Mouse (Mus musculus): ENCODE measurements around the gene Slain1.
"Not testable (repeated sequence)": the region's sequence is repeated elsewhere in the genome, so short reads cannot be mapped to it uniquely, and the experiment has no call there.

The Slain1 gene

DNA sequence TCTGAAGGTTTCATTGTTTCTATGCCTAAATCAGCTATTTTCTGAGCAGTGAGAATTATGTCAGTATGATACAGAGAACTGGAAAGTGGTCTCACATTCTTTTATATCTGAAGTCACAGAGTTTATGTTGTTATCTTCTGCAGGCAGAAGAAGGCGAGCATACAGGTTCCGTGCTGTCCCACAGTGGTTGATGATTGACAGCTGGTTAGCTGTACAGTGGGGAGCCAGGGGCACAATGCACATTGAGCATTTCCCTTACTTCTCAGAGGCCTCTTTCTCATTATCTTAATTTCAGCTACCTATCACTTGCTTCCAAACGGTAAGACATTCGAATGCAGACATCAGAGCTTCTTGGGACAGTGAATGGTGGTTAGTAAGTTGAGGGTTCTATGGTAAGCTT, 73.8 kb downstream of the Slain1 start:
- no peak for DNase-seq

DNA sequence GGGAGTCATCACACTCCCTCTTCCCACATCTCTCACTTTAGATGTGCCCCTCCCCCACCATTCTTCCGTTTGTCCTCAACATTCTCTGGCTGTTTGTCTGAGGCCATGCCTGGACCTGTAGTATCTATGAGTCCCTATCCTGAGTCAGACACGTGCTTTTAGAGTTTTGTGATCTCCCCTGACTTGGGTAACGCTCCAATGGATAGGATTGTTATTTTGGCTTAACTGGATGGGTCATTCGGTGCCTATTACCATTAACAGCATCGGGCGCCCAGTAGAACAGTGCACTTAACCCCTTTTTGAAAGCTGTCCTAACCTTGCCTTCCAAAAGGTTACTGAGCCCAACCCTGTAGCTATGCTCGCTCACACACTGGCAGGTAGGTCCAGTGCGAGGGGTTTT, 78.5 kb downstream of the Slain1 start:
- DNase-seq: no peak

DNA sequence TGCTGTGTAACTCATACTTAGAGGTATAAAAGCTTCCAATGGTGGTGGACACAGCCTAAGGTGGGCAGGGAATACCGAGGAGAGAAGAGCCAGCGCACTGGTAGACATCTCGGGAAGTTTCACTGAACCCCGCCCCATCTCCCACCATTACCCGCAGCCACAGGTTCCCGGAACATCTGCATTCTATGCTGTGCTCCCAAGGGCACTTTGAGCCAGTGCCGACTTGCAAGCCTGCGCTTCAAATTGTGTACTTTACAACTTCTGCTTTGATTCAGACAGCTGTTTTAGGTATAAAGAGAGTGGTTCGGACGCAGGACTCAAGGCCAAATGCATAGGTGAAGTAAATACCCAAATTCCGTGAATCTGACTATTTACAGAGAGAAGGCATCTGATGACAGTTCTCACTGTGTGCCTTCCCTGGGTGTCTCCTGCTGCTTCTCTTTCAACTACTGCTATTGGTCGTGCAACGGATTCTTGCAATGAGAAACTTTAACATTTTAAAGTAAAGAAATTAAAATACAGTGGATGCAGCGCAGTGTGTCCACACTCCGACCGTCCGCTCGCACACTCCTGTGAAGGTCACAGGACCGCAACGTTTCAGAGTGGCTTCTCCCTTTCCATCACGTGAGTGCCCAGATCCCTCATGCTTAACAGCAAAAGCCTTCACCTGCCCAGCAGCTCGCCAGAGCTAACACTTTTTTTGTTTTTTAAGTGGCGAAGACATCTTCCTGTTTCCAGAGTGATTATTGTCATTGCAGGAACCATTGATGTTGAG, 79.1 kb downstream of the Slain1 start:
- no peak for DNase-seq

DNA sequence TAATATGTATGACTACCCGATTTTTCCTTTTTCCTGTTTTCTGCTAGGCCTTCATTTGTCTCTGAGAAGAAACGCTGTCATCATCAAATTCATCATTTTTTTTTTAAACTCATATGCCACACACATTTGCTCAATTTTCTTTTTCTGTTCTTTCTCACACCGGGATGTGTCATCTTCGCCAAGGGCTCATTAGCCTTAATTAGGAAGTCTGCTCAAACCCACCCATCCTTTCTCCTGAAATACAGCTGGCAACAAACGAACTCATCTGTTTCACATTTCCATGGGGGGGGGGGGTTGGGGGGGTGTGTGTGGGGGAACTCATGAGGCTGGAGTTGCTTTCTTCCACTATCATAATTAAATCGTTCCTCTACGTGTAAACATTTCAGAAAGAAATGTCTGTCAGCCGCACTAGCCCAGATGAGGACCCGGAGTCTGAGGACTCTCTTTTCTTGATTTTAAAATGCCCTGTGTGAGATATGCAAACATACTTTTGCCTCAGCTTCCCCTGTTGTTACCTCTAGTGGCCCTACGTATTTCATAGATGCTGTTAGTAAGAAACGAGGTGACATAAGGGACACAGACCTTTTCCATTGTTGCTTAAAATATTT, 79.8 kb downstream of the Slain1 start:
- no peak for DNase-seq

DNA sequence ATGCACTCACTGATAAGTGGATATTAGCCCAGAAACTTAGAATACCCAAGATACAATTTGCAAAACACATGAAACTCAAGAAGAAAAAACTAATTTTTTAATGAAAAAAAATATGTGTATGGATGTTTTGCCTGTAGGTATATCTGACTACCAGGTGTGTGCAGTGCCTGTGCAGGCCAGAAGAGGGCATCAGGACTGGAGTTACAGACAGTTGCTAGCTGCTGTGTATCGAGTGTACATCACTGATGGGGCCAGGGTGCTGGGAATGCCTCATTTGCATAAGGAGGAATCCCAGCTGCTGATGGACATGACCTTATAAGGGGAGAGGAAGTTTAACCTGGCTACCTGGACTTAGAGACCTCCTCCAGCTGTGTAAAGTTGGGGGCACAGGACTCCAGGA, 82.6 kb downstream of the Slain1 start:
- DNase-seq: no peak

DNA sequence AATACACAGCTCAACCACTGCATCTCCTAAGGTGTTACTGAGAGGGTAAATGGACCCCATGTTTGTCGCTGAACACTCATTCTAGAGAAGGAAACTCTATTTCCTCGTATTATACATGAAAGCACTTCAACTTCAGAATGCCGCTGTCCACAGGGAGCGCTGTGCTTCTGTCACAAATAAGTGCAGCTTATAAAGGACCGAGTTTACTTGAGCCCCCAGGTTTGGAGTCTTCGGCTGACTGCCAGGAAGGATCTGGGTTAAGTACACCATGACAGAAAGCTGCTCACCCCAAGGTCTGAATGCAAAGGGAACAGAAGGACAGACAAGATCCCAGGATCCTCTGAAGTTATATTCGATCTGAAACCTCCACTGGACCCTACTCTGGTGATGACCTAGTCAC, 91.2 kb downstream of the Slain1 start:
- DNase-seq: no peak

DNA sequence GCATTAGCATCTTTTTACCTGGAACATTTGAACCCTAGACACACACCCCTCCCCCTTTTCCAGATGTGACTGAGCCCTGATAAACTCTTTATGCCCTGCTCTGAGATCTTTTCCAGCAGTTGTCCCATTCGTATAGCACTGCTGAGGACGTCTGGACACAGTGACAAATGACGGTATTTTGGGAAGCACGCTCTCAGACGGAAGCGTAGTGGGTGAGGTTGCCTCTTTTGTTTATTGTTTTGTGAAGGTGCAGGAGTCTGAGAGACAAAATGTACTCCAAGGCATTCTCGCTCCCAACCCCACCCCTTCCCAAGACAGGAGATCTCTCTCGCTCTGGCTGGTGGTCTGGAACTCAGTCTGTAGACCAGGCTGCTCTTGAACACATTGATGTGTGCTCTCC, 92.1 kb downstream of the Slain1 start:
- no peak for DNase-seq

DNA sequence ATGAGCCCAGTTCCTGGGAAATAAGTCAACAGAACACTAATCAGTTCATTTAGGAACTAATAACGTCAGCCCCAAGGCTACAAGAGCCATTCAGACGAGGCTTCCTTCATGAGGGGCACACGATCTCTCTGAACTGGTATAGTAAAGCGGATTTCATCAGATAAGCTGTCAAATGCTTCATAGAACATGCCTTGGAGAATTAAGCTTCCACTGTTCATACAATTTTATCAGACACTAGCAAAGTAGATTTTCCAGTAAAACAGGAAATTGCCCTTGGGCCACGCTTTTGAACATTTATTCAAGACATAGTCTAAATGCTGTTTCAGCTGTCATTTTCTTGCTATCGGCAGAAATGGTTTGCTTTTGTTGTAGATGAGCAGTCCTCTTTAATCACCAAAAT, 97.3 kb downstream of the Slain1 start:
- DNase-seq: no peak

DNA sequence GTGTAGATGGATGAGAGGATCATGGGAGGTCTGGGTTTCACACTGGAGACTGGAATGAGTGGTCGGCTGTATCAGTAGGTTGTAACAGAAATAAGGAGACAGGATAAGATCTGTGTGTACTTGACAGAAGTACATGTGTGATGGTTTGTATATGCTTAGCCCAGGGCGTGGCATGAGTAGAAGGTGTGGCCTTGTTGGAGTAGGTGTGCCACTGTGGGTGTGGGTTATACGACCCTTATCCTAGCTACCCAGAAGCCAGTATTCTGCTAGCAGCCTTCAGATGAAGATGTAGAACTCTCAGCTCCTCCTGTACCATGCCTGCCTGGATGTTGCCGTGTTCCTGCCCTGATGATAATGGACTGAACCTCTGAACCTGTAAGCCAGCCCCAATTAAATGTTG, 100.6 kb downstream of the Slain1 start:
- not testable (repeated sequence) for DNase-seq

DNA sequence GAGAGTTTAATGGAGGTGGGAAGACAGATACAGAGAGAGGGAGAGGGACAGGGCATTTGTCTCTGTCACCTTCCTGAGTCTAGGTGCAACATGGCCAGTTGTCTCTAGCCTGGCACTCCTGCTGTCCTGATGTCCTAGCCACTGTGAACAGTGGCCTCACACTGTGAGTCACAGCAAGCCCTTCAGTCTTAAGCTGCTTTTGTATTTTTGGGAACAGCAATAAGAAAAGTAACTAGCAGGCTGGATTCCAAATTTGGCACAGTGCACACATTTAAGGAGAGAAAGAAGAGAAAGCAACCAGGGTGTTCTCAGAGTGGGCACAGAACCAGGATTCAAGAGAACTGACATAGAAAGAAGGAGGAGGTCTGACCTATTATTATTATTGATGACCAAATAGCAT, 101.4 kb downstream of the Slain1 start:
- DNase-seq: no peak

DNA sequence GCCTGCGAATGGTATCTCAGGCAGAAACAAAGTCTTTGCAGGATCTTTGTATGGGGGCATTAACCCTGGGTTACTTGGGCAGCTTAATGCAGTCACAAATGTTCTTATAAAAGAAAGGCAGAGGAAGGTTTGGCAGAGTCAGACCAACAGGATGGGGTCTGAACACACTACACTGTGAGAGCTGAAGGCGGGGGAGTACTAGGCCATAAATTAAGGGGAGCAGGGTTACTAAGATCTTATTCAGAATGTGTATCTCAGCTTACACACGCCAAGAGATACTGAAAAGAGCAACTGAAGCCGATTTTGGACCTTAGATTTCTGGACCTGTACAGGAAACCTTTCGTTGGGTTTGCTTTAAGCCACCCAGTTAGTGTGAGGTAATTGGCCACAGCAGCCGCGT, 102.7 kb downstream of the Slain1 start:
- DNase-seq: no peak

DNA sequence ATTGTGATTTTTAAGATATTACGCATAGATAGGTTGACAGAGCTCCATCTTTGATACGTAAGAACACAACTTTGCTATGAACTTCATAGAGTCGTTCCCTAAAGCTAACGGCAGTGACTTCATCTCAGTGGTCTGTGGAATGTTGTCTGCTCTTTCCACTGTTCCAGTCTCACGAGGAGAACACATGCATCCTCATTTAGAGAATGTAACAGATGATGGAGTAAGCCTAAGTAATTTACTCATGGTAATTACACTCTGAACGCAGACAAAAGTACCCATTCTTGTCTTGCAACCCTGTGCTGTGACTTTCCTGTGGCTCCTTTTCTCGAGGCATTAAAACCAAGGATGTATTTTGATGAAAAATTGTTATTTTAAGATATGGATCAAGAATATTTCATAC, 104.0 kb downstream of the Slain1 start:
- no peak for DNase-seq

DNA sequence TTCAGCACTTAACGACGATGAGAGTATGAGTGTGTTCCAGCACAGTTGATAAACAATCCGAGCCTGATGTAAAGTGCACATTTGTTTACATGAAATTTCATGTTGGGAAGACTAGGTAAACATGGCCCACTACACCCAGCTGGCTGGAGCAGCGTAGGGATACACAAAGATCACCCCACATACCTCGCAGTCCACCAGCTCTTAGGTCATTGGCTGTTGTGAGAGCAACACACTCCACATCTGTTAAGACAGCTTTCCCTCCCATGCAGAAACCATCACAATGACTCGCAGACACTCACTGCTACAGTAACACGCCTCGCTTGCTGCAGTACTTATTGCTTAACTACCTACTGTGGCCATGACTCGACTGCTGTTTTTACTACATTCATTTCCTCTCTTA, 104.4 kb downstream of the Slain1 start:
- no peak for DNase-seq

Measured in right cerebral cortex, postnatal 14 days (tissue).